Mouse (Mus musculus) bone marrow macrophage, adult 2 months (primary cell): ENCODE measurements around the gene Gm6169.

Experiments used
- CTCF ChIP-seq: IDR thresholded peaks from 2 replicates; pipeline ENCODE4 v1.5.1; 2012; ENCODE audit warnings: low read depth, mild to moderate bottlenecking, low read length, moderate library complexity
- POLR2A ChIP-seq: IDR thresholded peaks from 2 replicates; pipeline ENCODE4 v1.6.1; 2012; ENCODE audit warnings: mild to moderate bottlenecking, low read depth, low read length, borderline replicate concordance

GRCm38 (mm10) chr13:97095726-97096125, 3.3 kb downstream of the Gm6169 start:
- TF ChIP-seq CTCF: no peak
- TF ChIP-seq POLR2A: no peak
